Mouse (Mus musculus) adrenal gland, postnatal 4 days (tissue): ENCODE measurements around the gene Srebf2. TPM values are rescaled to one million over a fixed set of nuclear protein-coding genes. Genes with fewer than 3 reads are reported as not detected.

ENCODE experiments used
- DNase-seq, 2 experiments: peaks; one replicate each; pipeline ENCODE4 v3.0.0; 2021 to 2022; ENCODE audit warnings: low spot score in 2 of 2, mixed read lengths in 2 of 2
- total RNA-seq, 2 experiments: library from RNA; stranded (reverse); gene quantifications; 2 replicates each; pipeline ENCODE4 v1.2.3; 2021

Gene Srebf2
- total RNA-seq, 2 experiments from 2014 or later: 54.6 to 71.7 TPM

- DNase-seq: no peak
Observed at GRCm38 (mm10) chr15:82206365-82207104, 59.6 kb downstream of the Srebf2 start.

- DNase-seq: no peak
Observed at GRCm38 (mm10) chr15:82207105-82207459, 60.1 kb downstream of the Srebf2 start.

GRCm38 (mm10) chr15:82207504-82208219, 60.7 kb downstream of the Srebf2 start:
- DNase-seq: no peak

GRCm38 (mm10) chr15:82208307-82208706, 61.3 kb downstream of the Srebf2 start:
- DNase-seq: no peak

GRCm38 (mm10) chr15:82209295-82210050, 62.5 kb downstream of the Srebf2 start:
- DNase-seq: no peak

GRCm38 (mm10) chr15:82210801-82211200, 63.8 kb downstream of the Srebf2 start:
- DNase-seq: no peak

- DNase-seq: no peak
Observed at GRCm38 (mm10) chr15:82211281-82211680, 64.3 kb downstream of the Srebf2 start.

- DNase-seq: no peak
Observed at GRCm38 (mm10) chr15:82211911-82212751, 65.2 kb downstream of the Srebf2 start.

- no peak for DNase-seq
Observed at GRCm38 (mm10) chr15:82212752-82213063, 65.7 kb downstream of the Srebf2 start, which contains the start of gene Shisa8. Shisa8 (minus strand) TSS chr15:82212815.

- DNase-seq: no peak
Observed at GRCm38 (mm10) chr15:82213222-82213621, 66.2 kb downstream of the Srebf2 start.

GRCm38 (mm10) chr15:82215332-82216046, 68.5 kb downstream of the Srebf2 start:
- no peak for DNase-seq

GRCm38 (mm10) chr15:82216142-82216827, 69.3 kb downstream of the Srebf2 start:
- DNase-seq: no peak

GRCm38 (mm10) chr15:82217039-82217438, 70.1 kb downstream of the Srebf2 start:
- no peak for DNase-seq

GRCm38 (mm10) chr15:82217980-82218379, 71.0 kb downstream of the Srebf2 start:
- no peak for DNase-seq

GRCm38 (mm10) chr15:82218778-82219666, 72.0 kb downstream of the Srebf2 start:
- no peak for DNase-seq

- DNase-seq: no peak
Observed at GRCm38 (mm10) chr15:82220003-82220675, 73.2 kb downstream of the Srebf2 start.

- no peak for DNase-seq
Observed at GRCm38 (mm10) chr15:82221104-82221860, 74.3 kb downstream of the Srebf2 start.
